Mouse (Mus musculus): ENCODE measurements around the gene Ino80. TPM values are rescaled to one million over a fixed set of nuclear protein-coding genes. Genes with fewer than 3 reads are reported as not detected.

Ino80 gene
- polyA plus RNA-seq, 1 experiment from 2014 or later = 4.2 TPM

GRCm38 (mm10) chr2:119326161-119327101 lies 151.1 kb downstream of the Ino80 start:
- H3K9ac ChIP-seq (ENCODE audit: low read length) = peak overlapping the region; percentile 70
- H3K4me1 ChIP-seq (replicated peaks; ENCODE audit: control insufficient read depth, insufficient read depth, low read length) = peaks cover 63% of the 10 kb centered on the region
- no peaks in the 10 kb centered on the region for H3K9me3 ChIP-seq (ENCODE audit: control insufficient read depth, low read length)
- H3K27ac ChIP-seq (ENCODE audit: low read length) = peak overlapping the region; percentile 59
- peak overlapping the region; percentile 64 for H3K4me3 ChIP-seq (ENCODE audit: low read length)
- H3K36me3 ChIP-seq (ENCODE audit: control insufficient read depth, insufficient read depth, low read length) = no peaks in the 10 kb centered on the region
- peaks cover 53% of the 10 kb centered on the region for H3K27me3 ChIP-seq (ENCODE audit: control insufficient read depth, insufficient read depth, low read depth, low read length)
- ATAC-seq (ENCODE audit: low read depth) = no peak
- WGBS = under 1% methylated on average over 58 of the region's 61 CpGs
- peak overlapping the region; percentile 91 for H3K4me2 ChIP-seq (ENCODE audit: low read depth, low read length)

- peak; percentile 73 for ATAC-seq (ENCODE audit: low read depth)
- Histone ChIP-seq H3K27me3 (ENCODE audit: control insufficient read depth, insufficient read depth, low read depth, low read length) (peaks cover 61% of the 10 kb centered on the region), H3K36me3 (ENCODE audit: control insufficient read depth, insufficient read depth, low read length) (no peaks in the 10 kb centered on the region), H3K4me2 (ENCODE audit: low read depth, low read length) (peak within 1 kb of the TSS; percentile 91), H3K4me3 (ENCODE audit: low read length) (peak within 1 kb of the TSS; percentile 64), H3K4me1 (replicated peaks; ENCODE audit: control insufficient read depth, insufficient read depth, low read length) (peaks cover 63% of the 10 kb centered on the region), H3K27ac (ENCODE audit: low read length) (peak within 1 kb of the TSS; percentile 59), H3K9me3 (ENCODE audit: control insufficient read depth, low read length) (no peaks in the 10 kb centered on the region), H3K9ac (ENCODE audit: low read length) (peak within 1 kb of the TSS; percentile 70)
- under 1% methylated on average over 31 of the region's 33 CpGs for WGBS
These were observed 151.8 kb downstream of the Ino80 start, which contains the start of gene Dll4 for GRCm38 (mm10) chr2:119325568-119326143. Gene Dll4 (plus strand): TSS chr2:119325784.

DNA sequence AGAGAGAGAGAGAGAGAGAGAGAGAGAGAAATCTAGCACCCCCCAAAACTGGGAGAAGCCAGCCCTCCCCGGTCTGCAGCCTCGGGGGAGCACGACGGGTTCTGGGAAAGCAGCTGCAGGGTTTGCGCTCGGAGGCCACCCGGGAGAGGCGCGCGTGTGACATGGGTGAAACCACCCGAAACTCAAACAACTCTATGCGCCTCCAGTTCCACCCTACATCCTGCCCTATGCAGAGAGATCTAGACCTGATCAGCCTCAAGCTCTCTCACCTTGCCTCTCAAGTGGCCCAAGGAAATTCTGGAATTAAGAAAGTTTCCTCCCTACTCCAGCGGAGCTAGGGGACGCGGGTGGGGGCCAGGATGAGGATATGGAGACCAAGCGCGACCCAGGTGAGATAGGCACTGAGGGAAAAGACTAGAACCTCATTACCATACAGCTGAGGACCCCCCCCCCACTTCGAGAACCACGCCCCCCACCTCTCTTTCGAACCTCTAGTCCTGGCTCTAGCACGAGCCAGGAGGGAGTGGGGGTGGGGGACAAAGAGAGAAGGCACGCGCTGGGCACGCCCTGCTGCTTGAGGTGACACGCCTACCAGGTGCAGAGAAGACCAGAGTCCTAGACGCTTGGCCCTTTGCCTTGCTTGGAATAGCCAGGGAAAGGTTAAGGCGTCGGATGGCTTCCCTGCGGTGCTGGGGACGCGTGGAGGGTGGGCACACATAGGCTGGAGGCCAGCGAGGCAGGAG lies 152.7 kb downstream of the Ino80 start:
- H3K4me1 ChIP-seq (replicated peaks; ENCODE audit: control insufficient read depth, insufficient read depth, low read length) = peaks cover 56% of the 10 kb centered on the region
- ATAC-seq (ENCODE audit: low read depth) = peak; percentile 59
- H3K36me3 ChIP-seq (ENCODE audit: control insufficient read depth, insufficient read depth, low read length) = no peaks in the 10 kb centered on the region
- H3K9ac ChIP-seq (ENCODE audit: low read length) = peak overlapping the region; percentile 56
- H3K4me2 ChIP-seq (ENCODE audit: low read depth, low read length) = peak overlapping the region; percentile 91
- H3K9me3 ChIP-seq (ENCODE audit: control insufficient read depth, low read length) = no peaks in the 10 kb centered on the region
- WGBS = under 1% methylated on average over 31 of the region's 32 CpGs
- peaks cover 64% of the 10 kb centered on the region for H3K27me3 ChIP-seq (ENCODE audit: control insufficient read depth, insufficient read depth, low read depth, low read length)
- peak overlapping the region; percentile 10 for H3K27ac ChIP-seq (ENCODE audit: low read length)
- H3K4me3 ChIP-seq (ENCODE audit: low read length) = peak overlapping the region; percentile 64

DNA sequence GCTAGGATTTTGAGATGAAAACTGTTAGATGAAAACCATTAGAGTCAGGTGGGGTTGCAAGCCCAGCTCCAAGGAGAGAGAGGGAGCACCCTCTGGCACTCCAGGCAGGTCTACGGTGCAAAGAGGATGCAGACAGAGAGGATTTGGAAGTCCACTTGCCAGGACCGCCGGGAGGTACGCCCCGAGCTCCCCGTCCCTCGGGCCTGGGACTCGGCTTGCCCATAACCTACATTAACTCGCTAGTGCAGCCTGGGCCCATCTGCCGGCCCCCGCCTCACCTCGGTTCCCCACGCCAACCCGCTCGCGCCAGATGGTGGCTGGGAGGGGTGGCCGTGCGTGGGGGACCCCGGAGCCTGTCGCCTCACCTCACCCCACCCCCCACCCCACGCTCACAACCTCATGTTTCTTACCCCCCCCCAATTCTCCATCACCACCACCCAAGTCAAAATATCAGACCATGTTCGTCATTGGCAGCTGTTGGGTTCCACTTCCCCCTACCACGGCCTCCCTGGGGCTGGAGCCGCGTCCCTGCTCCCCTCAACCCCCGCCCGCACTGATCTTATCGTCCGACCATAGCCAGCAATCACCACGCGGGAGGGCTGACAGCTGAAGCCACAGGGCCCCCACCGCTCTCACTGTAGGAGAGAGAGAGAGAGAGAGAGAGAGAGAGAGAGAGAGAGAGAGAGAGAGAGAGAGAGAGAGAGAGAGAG lies 153.5 kb downstream of the Ino80 start:
- no peak for ATAC-seq (ENCODE audit: low read depth)
- Histone ChIP-seq H3K4me2 (ENCODE audit: low read depth, low read length) (peak overlapping the region; percentile 91), H3K9me3 (ENCODE audit: control insufficient read depth, low read length) (no peaks in the 10 kb centered on the region), H3K9ac (ENCODE audit: low read length) (peak overlapping the region; percentile 56), H3K27ac (ENCODE audit: low read length) (no peak overlapping the region), H3K4me3 (ENCODE audit: low read length) (peak overlapping the region; percentile 64), H3K27me3 (ENCODE audit: control insufficient read depth, insufficient read depth, low read depth, low read length) (peaks cover 64% of the 10 kb centered on the region), H3K36me3 (ENCODE audit: control insufficient read depth, insufficient read depth, low read length) (no peaks in the 10 kb centered on the region), H3K4me1 (replicated peaks; ENCODE audit: control insufficient read depth, insufficient read depth, low read length) (peaks cover 52% of the 10 kb centered on the region)
- WGBS = 11% methylated on average over 32 of the region's 32 CpGs

Other genes starting within 250 kb of the Ino80 start
- 0.47 and 0.73 TPM in 2 replicates for gene Ppp1r14d, start 247.8 kb downstream of the Ino80 start, polyA plus RNA-seq (2015; fragmentation: Nextera tagmentation; extraction: Ambion mirVana)
- 34.2 and 36.2 TPM in 2 replicates for gene Spint1, start 240.3 kb downstream of the Ino80 start, polyA plus RNA-seq (2015; fragmentation: Nextera tagmentation; extraction: Ambion mirVana)
- gene Rhov, start 206.4 kb downstream of the Ino80 start, polyA plus RNA-seq (2015; fragmentation: Nextera tagmentation; extraction: Ambion mirVana) = 1.3 and 2.2 TPM in 2 replicates
- gene Vps18, start 188.9 kb downstream of the Ino80 start, polyA plus RNA-seq (2015; fragmentation: Nextera tagmentation; extraction: Ambion mirVana) = 18.8 and 19.5 TPM in 2 replicates
- 14.6 and 17.8 TPM in 2 replicates for gene Dll4, start 151.9 kb downstream of the Ino80 start, polyA plus RNA-seq (2015; fragmentation: Nextera tagmentation; extraction: Ambion mirVana)
- gene Chac1, start 126.5 kb downstream of the Ino80 start, polyA plus RNA-seq (2015; fragmentation: Nextera tagmentation; extraction: Ambion mirVana) = 1.1 and 1.7 TPM in 2 replicates
- 0.20 and 0.64 TPM in 2 replicates for gene Exd1, start 69.9 kb upstream of the Ino80 start, polyA plus RNA-seq (2015; fragmentation: Nextera tagmentation; extraction: Ambion mirVana)
- gene Chp1, start 70.0 kb upstream of the Ino80 start, polyA plus RNA-seq (2015; fragmentation: Nextera tagmentation; extraction: Ambion mirVana) = 61.0 and 66.9 TPM in 2 replicates
- gene Nusap1, start 140.6 kb upstream of the Ino80 start, polyA plus RNA-seq (2015; fragmentation: Nextera tagmentation; extraction: Ambion mirVana) = 81.3 and 93.7 TPM in 2 replicates
- gene Oip5, start 140.8 kb upstream of the Ino80 start, polyA plus RNA-seq (2015; fragmentation: Nextera tagmentation; extraction: Ambion mirVana) = 27.8 and 29.1 TPM in 2 replicates
- gene Ndufaf1, start 185.1 kb upstream of the Ino80 start, polyA plus RNA-seq (2015; fragmentation: Nextera tagmentation; extraction: Ambion mirVana) = 41.4 and 41.6 TPM in 2 replicates
- gene Rtf1, start 197.4 kb upstream of the Ino80 start, polyA plus RNA-seq (2015; fragmentation: Nextera tagmentation; extraction: Ambion mirVana) = 35.4 and 39.9 TPM in 2 replicates

All from lung, embryonic 16.5 days (tissue).